Mouse (Mus musculus): Measurements from ENCODE around the gene Gm14137. TPM values are rescaled to one million over a fixed set of nuclear protein-coding genes. Genes with fewer than 3 reads are reported as not detected.

Gene Gm14137
- polyA plus RNA-seq, 1 experiment from 2014 or later = 0.41 TPM

DNA sequence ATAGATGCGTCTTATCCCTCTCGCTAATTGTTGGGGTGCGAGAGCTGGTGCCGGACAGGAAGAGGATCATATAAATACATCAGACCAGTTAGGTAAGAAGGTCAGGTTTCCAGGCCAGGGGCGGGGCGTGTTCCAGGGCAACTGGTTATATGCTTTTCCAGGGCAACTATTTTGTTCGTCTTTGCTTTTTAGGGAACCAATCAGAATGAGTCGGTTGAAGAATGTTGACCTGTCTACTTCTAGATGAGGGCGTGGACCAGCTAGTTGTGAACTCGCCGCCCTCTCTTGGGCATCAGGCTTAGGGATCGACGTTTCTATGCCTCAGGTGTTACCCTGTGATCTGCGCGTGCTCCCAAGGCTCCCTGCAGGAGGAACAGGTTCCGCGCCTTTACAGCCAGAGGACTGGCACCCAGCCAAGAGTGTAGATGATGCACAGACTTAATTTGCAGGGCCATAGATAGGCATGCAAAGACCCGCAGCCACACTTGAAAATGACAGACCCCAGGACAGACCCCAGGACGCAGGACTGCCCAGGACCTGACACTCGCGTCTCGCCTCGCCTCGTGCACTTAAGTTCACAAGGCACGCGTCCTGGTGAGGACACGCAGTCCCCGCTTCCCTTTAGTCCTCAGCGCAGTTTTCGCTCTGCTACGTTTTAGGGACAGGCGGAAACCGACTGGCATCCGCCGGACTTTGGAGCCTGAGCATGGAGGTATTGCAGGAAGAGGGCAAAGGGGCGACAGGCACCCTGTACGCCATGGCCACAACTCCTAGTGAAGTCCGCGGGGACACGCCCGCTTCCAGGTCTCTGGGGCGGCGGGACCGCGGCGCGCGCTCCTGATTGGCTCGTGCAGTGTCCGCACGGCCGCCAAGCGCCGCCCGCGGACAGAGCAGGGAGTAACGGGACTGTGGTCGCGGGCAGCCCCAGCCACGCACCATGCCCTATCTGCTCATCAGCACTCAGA lies 7.1 kb upstream of the Gm14137 start, which contains the start of gene Gchfr:
Gene Gchfr (plus strand): TSS at position 873 of the 965 bp plus-strand sequence.
- ATAC-seq (replicated peaks; ENCODE audit: insufficient number of reproducible peaks, low FRiP score, low TSS enrichment, low read depth) = peak; percentile 66
- H3K4me2 ChIP-seq (ENCODE audit: low read depth, low read length) = peak within 1 kb of the TSS; percentile 99
- peak within 1 kb of the TSS; percentile 30 for H3K9ac ChIP-seq (replicated peaks; ENCODE audit: low read length)
- H3K36me3 ChIP-seq (replicated peaks; ENCODE audit: control insufficient read depth, insufficient read depth, low read depth, low read length) = no peaks in the 10 kb centered on the region
- peaks cover 6% of the 10 kb centered on the region for H3K27me3 ChIP-seq (ENCODE audit: control insufficient read depth, insufficient read depth, low read length)
- no peaks in the 10 kb centered on the region for H3K9me3 ChIP-seq (replicated peaks; ENCODE audit: control insufficient read depth, low read length)
- peaks cover 5% of the 10 kb centered on the region; the same call in 1 of the 2 replicates for H3K4me1 ChIP-seq (ENCODE audit: control insufficient read depth, insufficient read depth, low read length)
- H3K27ac ChIP-seq (replicated peaks; ENCODE audit: low read depth, low read length) = no peak within 1 kb of the TSS
- WGBS = under 1% methylated on average over 60 of the region's 60 CpGs
- DNase-seq (ENCODE audit: low spot score) = peak; percentile 70
- H3K4me3 ChIP-seq (ENCODE audit: low read depth, low read length) = peak within 1 kb of the TSS; percentile 51

DNA sequence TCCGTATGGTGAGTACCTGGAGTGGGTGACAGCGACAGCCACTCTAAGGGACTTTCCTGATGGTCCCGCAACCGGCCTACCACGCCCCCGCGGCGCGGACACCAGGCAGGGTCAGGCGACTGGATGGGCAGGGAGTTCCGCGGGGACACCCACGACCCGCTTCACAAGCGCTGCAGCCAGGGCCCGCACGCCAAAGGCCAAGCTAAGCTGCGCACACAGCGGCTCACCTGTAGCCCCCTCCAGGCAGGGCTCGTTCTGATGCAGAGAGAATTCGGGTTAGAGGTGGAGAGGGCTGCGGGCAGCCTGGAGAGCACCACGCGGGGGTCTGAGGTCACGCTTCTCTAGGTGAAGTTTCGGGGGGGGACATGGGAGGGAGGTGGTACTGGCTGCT lies 6.4 kb upstream of the Gm14137 start:
- DNase-seq (ENCODE audit: low spot score) (no peak), ATAC-seq (replicated peaks; ENCODE audit: insufficient number of reproducible peaks, low FRiP score, low TSS enrichment, low read depth) (no peak)
- peak overlapping the region; percentile 30 for H3K9ac ChIP-seq (replicated peaks; ENCODE audit: low read length)
- H3K4me1 ChIP-seq (ENCODE audit: control insufficient read depth, insufficient read depth, low read length) = peaks cover 5% of the 10 kb centered on the region
- H3K27me3 ChIP-seq (ENCODE audit: control insufficient read depth, insufficient read depth, low read length) = peaks cover 6% of the 10 kb centered on the region
- no peaks in the 10 kb centered on the region for H3K9me3 ChIP-seq (replicated peaks; ENCODE audit: control insufficient read depth, low read length)
- H3K36me3 ChIP-seq (replicated peaks; ENCODE audit: control insufficient read depth, insufficient read depth, low read depth, low read length) = no peaks in the 10 kb centered on the region
- 1% methylated on average over 26 of the region's 26 CpGs for WGBS
- no peak overlapping the region for H3K27ac ChIP-seq (replicated peaks; ENCODE audit: low read depth, low read length)
- H3K4me2 ChIP-seq (ENCODE audit: low read depth, low read length) = peak overlapping the region; percentile 99
- peak overlapping the region; percentile 51 for H3K4me3 ChIP-seq (ENCODE audit: low read depth, low read length)

DNA sequence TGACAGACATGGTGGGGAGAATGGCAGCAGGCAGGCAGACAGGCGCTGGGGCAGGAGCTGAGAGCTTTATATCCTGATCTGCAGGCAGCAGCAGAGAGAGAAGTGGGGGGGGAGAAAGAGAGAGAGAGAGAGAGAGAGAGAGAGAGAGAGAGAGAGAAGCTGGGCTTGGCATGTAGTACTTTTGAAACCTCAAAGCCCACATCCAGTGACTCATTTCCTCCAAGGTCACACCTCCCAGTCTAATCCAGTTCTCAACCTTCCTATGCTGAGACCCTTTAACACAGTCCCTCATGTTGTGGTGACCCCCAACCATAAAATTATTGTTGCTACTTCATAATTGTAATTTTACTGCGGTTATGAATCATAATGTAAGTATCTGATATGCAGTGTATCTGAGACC lies 4.0 kb upstream of the Gm14137 start:
- Histone ChIP-seq H3K36me3 (replicated peaks; ENCODE audit: control insufficient read depth, insufficient read depth, low read depth, low read length) (no peaks in the 10 kb centered on the region), H3K4me1 (ENCODE audit: control insufficient read depth, insufficient read depth, low read length) (peaks cover 5% of the 10 kb centered on the region), H3K27ac (replicated peaks; ENCODE audit: low read depth, low read length) (no peak overlapping the region), H3K9ac (replicated peaks; ENCODE audit: low read length) (no peak overlapping the region), H3K4me2 (ENCODE audit: low read depth, low read length) (no peak overlapping the region), H3K9me3 (replicated peaks; ENCODE audit: control insufficient read depth, low read length) (no peaks in the 10 kb centered on the region), H3K27me3 (ENCODE audit: control insufficient read depth, insufficient read depth, low read length) (peaks cover 6% of the 10 kb centered on the region), H3K4me3 (ENCODE audit: low read depth, low read length) (no peak overlapping the region)
- DNase-seq (ENCODE audit: low spot score) = no peak
- no peak for ATAC-seq (replicated peaks; ENCODE audit: insufficient number of reproducible peaks, low FRiP score, low TSS enrichment, low read depth)
- 79% methylated on average over 2 of the region's 2 CpGs for WGBS

DNA sequence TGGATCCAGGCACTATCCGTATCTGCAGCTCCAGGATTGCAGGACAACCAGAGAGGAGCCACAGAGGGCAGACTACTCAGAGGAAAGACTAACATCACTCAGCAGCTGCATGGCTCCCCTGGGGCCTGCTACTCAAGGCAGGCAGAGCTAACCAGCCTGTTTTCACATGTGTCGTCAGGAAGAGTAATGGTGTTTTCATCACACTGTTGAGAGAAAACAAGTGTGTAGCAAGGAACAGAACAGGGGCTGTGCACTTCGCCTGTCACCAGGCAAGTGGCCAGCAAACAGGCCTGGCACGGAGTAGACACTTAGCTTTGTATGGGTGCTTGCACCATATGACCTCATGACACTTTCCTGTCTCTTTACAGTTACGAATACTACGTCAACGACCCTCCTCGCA lies 2.7 kb upstream of the Gm14137 start:
- ATAC-seq (replicated peaks; ENCODE audit: insufficient number of reproducible peaks, low FRiP score, low TSS enrichment, low read depth) (no peak), DNase-seq (ENCODE audit: low spot score) (no peak)
- no peak overlapping the region for H3K4me3 ChIP-seq (ENCODE audit: low read depth, low read length)
- no peak overlapping the region for H3K4me2 ChIP-seq (ENCODE audit: low read depth, low read length)
- H3K27ac ChIP-seq (replicated peaks; ENCODE audit: low read depth, low read length) = no peak overlapping the region
- 0 out of 2 replicates have a peak overlapping the region, but pooled peaks have one; percentile 6 for H3K9ac ChIP-seq (replicated peaks; ENCODE audit: low read length)
- 74% methylated on average over 8 of the region's 8 CpGs for WGBS
- peaks cover 5% of the 10 kb centered on the region for H3K4me1 ChIP-seq (ENCODE audit: control insufficient read depth, insufficient read depth, low read length)
- H3K36me3 ChIP-seq (replicated peaks; ENCODE audit: control insufficient read depth, insufficient read depth, low read depth, low read length) = no peaks in the 10 kb centered on the region
- peaks cover 6% of the 10 kb centered on the region for H3K27me3 ChIP-seq (ENCODE audit: control insufficient read depth, insufficient read depth, low read length)
- no peaks in the 10 kb centered on the region for H3K9me3 ChIP-seq (replicated peaks; ENCODE audit: control insufficient read depth, low read length)

DNA sequence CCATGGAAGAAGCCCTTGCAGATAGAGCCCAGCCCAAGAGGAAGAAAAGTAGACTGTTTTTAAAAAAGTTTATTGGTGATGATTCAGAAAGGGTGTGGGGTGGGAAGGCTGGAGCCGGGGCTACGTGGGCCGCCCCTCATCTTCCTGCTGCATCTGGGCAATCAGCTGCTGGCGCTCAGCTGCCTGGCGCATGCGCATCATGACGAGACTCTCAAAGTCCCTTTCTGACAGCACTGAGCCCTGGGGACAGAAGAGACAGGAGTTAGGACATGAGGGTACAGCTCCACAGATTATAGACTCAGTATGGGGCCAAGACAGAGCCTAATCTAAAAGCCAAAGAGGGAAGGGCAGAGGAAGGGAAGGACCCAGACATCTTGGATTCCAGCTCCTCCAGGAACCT lies 1.9 kb upstream of the Gm14137 start:
- Histone ChIP-seq H3K27me3 (ENCODE audit: control insufficient read depth, insufficient read depth, low read length) (peaks cover 3% of the 10 kb centered on the region; the same call in 1 of the 2 replicates), H3K36me3 (replicated peaks; ENCODE audit: control insufficient read depth, insufficient read depth, low read depth, low read length) (no peaks in the 10 kb centered on the region), H3K4me2 (ENCODE audit: low read depth, low read length) (no peak overlapping the region), H3K4me3 (ENCODE audit: low read depth, low read length) (no peak overlapping the region), H3K9me3 (replicated peaks; ENCODE audit: control insufficient read depth, low read length) (no peaks in the 10 kb centered on the region), H3K4me1 (ENCODE audit: control insufficient read depth, insufficient read depth, low read length) (peaks cover 3% of the 10 kb centered on the region), H3K9ac (replicated peaks; ENCODE audit: low read length) (no peak overlapping the region), H3K27ac (replicated peaks; ENCODE audit: low read depth, low read length) (no peak overlapping the region)
- DNase-seq (ENCODE audit: low spot score) = no peak
- no peak for ATAC-seq (replicated peaks; ENCODE audit: insufficient number of reproducible peaks, low FRiP score, low TSS enrichment, low read depth)
- 78% methylated on average over 7 of the region's 7 CpGs for WGBS

DNA sequence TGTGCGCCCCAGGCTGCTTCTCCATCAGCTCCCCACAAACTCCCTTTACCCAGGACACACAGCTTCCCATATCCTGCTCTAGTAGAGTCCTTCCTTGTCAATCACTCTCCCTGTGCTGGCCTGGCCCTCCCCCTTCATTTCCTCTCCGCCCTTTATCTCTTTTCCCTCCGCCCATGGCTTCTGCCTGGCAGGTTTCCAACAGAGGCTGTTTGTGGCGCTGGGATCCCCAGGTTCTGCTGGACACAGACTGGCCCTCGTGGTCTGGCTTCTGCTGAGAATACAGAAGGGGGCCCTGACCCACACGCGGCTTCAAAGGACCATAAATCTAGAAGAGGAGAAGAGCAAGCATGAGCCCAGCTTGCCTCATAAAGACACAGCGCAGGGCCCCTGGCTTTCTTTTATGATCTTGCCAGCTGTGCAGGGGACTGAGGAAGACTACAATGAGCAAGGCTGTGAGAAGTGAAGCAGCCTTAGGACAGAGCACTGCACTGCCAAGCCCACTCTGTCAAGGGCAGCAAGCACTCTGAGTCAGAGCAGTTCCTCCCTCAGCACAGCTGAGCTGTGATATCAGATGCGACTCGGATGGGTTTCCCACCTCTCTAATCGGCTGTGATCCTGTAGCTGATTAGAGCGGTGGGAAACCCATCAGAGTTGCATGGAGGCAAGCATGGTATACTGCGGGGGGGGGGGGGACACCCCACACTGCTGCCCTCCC lies 1.3 kb upstream of the Gm14137 start:
- no peaks in the 10 kb centered on the region for H3K36me3 ChIP-seq (replicated peaks; ENCODE audit: control insufficient read depth, insufficient read depth, low read depth, low read length)
- WGBS = 34% methylated on average over 13 of the region's 13 CpGs
- no peak overlapping the region for H3K4me2 ChIP-seq (ENCODE audit: low read depth, low read length)
- H3K9me3 ChIP-seq (replicated peaks; ENCODE audit: control insufficient read depth, low read length) = no peaks in the 10 kb centered on the region
- H3K9ac ChIP-seq (replicated peaks; ENCODE audit: low read length) = 0 out of 2 replicates have a peak overlapping the region, but pooled peaks have one; percentile 18
- ATAC-seq (replicated peaks; ENCODE audit: insufficient number of reproducible peaks, low FRiP score, low TSS enrichment, low read depth) = no peak
- peaks cover 2% of the 10 kb centered on the region; the same call in 1 of the 2 replicates for H3K27me3 ChIP-seq (ENCODE audit: control insufficient read depth, insufficient read depth, low read length)
- no peak overlapping the region for H3K4me3 ChIP-seq (ENCODE audit: low read depth, low read length)
- no peak overlapping the region for H3K27ac ChIP-seq (replicated peaks; ENCODE audit: low read depth, low read length)
- H3K4me1 ChIP-seq (ENCODE audit: control insufficient read depth, insufficient read depth, low read length) = no peaks in the 10 kb centered on the region; the same call in 1 of the 2 replicates
- DNase-seq (ENCODE audit: low spot score) = no peak

DNA sequence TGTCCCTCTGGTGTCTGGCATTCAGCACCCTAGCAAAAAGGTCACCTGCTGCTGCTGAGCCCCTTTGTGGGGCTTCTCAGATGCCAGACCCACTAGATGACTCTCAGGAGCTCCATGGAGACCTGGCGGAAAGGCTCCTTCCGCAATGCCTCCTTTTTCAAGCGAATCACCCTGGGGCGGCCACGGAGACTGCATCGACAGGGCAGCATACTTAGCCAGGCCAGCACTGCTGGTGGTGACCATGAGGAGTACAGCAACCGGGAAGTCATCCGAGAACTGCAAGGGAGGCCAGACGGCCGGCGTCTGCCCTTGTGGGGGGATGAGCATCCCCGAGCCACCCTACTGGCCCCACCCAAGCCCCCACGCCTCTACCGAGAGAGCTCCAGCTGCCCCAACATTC lies 557 bp downstream of the Gm14137 start:
- ATAC-seq (replicated peaks; ENCODE audit: insufficient number of reproducible peaks, low FRiP score, low TSS enrichment, low read depth) (no peak), DNase-seq (ENCODE audit: low spot score) (no peak)
- no peaks in the 10 kb centered on the region; the same call in 1 of the 2 replicates for H3K4me1 ChIP-seq (ENCODE audit: control insufficient read depth, insufficient read depth, low read length)
- no peak overlapping the region for H3K4me3 ChIP-seq (ENCODE audit: low read depth, low read length)
- no peak overlapping the region for H3K27ac ChIP-seq (replicated peaks; ENCODE audit: low read depth, low read length)
- 49% methylated on average over 14 of the region's 14 CpGs for WGBS
- H3K9ac ChIP-seq (replicated peaks; ENCODE audit: low read length) = no peak overlapping the region
- no peak overlapping the region for H3K4me2 ChIP-seq (ENCODE audit: low read depth, low read length)
- H3K27me3 ChIP-seq (ENCODE audit: control insufficient read depth, insufficient read depth, low read length) = no peaks in the 10 kb centered on the region
- no peaks in the 10 kb centered on the region for H3K36me3 ChIP-seq (replicated peaks; ENCODE audit: control insufficient read depth, insufficient read depth, low read depth, low read length)
- H3K9me3 ChIP-seq (replicated peaks; ENCODE audit: control insufficient read depth, low read length) = no peaks in the 10 kb centered on the region
